Mouse (Mus musculus) 3134 (cell line): Measurements from ENCODE around the gene Inka1.
"Not testable (repeated sequence)": the region's sequence is repeated elsewhere in the genome, so short reads cannot be mapped to it uniquely, and the experiment has no call there.

Source experiments
- DNase-seq: peaks from one replicate; pipeline ENCODE4 v3.0.0-alpha.2; 2011; ENCODE audit warnings: low spot score; ENCODE audit not compliant: insufficient read length; ENCODE audit errors: extremely low read depth

The Inka1 gene

DNA sequence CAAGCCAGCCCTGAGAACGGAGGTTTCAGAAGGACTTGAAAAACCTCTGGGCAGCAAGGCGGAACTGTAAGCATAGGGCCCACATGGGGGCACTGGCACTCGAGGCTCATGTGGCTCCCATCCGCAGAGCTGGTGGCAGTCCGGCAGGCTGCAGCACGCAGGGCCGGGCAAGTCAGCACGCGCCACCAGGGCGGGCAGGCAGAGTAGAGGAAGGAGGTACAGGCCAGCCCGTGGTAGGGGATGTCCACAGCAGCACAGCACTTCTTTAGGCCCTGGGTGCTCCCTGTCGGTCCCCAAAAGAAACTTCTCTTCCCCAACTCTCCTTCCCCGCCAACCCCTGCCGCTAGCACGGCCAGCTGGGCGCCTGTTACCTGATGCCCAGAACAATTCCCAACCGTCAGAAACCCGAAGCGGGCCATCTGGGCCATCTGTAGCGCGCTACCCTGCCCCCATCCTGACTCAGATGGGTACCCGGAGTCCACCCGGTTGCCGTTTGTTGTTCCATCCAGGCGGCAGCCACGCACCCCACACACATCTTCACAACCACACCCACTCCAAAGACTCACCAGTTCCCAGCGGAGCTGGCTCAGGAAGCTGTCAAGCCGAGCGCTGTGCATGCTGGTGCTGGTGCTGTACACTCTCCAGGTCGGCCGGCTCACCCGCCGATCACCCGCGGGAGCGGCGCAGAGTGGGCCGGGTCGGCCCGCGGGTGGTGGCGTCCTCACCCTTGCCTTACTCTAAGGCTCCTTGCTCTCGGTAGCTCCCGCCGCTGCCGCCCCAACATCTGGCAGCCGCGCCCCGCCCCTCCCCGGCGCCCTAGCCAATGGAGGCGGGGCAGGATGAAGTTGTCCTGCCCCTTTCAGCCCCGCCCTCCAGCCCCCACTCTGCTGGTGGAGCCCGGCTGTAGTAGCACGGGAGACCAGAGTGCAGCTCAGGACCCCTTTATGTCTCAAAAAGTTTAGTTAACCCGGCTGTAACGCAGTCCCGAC lies at the start of gene Inka1:
TSS of gene Inka1 (minus strand) at position 749 of the 989 bp plus-strand sequence.
- DNase-seq = peak; percentile 93

DNA sequence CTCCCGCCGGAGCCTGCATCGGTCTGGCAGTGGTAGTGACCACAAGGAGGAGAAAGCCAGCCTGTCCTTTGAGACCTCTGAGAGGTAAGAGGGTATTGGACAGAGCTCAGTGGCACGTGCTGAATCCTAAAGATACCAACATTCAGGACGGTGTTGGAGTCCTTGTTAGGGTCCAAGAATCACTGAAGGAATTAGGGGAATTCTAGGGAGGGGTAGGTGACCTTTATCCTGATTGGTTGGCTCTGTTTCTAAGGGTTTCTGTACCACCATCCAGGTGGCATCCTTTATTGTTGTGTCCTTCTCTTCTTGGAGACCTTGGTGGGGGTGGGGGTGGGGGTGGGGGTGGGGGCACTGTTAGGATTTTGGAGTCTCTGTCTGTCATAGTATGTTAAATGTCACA lies 46.4 kb upstream of the Inka1 start:
- DNase-seq = no peak

DNA sequence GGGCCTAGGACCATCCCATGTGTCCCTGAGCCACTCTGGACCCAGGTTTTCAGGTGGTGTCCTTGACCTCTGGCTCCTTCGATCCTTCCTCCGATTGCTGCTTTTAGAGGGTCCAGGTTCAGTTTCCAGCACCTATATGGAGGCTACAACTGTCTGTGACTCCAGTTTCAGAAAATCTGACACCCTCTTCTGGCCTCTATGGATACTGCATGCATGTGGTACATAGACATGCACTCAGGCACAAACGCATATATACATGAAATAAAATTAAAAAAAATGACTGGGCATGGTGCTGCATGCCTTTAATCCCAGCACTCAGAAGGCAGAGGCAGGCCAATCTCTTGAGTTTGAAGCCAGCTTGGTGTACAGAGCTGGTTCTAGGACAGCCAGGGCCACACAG lies 42.2 kb upstream of the Inka1 start:
- DNase-seq = no peak

DNA sequence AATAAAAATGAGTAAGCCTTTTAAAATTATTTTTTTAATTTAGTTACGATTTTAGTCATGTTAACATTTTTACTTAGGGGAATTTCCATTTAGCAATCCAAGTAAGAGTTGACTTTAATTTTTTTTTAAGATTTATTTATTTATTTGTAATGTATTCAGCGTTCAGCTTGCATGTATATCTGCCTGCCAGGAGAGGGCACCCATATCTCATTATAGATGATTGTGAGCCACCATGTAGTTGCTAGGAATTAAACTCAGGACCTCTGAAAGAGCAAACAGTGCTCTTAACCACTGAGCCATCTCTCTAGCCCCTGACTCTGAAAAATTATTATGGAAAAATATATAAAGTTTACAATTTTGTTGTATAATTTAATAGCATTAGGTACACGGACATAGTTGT lies 40.9 kb upstream of the Inka1 start:
- no peak for DNase-seq

DNA sequence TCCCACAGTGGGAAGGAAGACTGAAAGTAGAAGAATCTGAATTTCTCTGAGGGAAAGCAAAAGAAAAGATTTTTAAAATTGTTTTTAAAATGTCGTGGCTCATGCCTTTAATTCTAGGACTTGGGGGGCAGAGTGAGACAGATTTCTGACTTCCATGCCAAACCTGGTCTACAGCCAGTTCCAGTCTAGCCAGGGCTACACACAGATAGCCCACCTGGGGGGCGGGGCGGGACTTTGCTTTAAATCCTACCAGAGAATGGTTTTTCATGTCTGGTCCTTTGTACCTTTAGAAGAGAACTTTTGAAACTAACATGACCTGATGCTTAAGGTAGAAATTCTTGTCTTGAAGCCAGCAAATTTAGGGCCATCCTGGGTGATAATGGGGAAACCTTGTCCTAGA lies 37.5 kb upstream of the Inka1 start:
- no peak for DNase-seq

DNA sequence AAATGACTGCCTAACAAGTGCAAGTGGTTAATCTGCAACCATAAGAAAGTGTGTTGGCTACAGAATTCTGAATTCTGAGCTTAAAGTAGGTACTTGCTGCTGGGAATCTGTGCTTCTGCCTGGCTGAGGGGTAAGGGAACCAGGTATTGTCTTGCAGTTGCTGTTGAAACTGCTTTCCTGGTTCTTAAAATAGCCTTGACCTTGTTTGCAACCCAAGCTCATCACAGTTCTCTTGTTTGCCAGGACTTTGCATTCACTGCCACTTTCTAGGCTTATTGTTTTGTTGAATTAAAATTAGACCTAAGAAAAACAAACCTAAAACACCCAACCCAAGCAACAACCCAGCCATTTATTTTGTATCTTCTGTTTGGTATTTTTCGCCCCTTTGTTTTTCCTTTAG lies 35.1 kb upstream of the Inka1 start:
- DNase-seq = no peak

DNA sequence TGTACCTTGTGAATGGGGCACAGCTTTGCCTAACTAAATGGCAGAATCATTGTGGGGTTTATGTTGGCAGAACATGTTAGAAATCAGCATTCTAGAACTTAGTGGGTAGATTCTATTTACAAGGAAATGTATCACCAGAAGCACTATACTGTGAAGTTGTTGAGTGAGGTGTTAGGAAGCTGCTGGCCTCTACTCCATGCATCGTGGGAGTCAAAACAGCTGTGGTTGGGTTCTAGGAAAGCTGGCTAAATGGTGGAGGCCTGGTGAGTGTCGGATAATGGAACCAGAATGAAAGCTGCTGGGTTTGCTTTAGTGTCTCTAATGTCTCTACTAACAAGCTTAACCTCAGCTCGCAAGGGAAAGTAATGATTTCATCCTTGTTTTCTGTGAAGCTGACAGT lies 31.4 kb upstream of the Inka1 start:
- DNase-seq = no peak

DNA sequence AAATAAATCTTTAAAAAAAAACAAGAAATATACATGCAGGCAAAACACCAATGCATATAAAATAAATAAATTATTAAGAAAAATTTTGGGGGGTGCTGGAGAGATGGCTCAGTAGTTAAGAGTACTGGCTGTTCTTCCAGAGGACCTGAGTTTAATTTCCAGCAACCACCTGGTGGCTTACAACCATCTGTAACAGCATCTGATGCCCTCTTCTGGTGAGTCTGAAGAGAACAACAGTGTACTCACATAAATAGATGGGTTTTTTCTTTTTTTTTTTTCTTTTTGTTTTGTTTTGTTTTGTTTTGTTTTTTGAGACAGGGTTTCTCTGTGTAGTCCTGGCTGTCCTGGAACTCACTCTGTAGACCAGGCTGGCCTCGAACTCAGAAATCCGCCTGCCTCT lies 27.9 kb upstream of the Inka1 start:
- DNase-seq = not testable (repeated sequence)

DNA sequence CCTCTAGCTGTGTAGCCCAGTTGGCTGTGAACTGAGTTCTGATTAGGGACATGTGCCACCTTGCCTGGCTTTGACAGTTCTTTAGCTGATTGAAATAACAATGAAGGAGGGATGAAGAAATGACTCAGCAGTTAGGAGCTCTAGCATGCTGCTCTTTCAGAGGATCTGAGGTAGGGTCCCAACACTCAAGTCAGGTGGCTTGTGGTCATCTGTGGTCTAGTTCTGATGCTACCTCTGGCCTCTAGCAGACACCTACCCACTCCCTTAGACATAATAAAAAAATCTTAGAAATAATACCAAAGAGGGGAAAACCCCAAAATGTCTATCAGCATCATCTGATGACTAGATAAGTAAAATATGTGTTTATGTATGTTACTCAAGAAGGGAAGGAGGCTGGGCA lies 24.7 kb upstream of the Inka1 start:
- peak; percentile 18 for DNase-seq

DNA sequence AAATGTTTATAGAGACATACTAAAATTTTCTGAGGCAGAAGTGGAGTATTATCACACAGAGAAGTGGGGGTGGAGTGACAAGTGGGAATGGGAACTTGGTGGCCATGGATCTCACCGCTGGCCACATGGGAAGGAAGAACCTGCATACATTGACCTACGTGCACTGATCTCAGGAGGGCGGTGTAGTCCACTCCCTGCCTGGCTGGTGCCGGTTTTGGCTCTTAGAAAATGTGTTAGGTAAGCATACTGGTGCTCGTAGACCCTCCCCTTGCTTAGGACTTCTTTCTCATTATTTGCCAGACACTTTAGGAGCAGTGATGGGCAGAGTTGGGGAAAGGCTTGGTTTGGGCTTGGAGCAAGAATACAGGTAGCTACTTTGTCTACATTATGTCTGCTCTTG lies 22.4 kb upstream of the Inka1 start:
- no peak for DNase-seq

DNA sequence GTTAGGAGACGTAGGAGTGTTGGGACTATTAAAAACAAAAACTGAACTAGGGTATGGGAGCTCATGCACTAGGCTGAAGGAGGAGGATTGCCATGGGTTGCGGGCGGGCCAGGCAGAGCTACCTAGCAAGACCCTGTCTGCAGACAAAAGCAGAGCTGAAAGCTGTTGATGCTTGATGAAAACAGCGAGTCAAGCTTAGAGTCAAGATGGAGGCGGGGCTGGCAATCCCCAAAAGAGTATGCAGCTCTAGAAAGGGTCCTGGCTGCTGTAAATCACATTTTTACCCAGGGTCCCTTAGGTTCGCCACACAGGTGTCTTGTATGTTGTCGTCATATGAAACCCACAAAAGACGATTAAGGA lies 17.8 kb upstream of the Inka1 start:
- no peak for DNase-seq

DNA sequence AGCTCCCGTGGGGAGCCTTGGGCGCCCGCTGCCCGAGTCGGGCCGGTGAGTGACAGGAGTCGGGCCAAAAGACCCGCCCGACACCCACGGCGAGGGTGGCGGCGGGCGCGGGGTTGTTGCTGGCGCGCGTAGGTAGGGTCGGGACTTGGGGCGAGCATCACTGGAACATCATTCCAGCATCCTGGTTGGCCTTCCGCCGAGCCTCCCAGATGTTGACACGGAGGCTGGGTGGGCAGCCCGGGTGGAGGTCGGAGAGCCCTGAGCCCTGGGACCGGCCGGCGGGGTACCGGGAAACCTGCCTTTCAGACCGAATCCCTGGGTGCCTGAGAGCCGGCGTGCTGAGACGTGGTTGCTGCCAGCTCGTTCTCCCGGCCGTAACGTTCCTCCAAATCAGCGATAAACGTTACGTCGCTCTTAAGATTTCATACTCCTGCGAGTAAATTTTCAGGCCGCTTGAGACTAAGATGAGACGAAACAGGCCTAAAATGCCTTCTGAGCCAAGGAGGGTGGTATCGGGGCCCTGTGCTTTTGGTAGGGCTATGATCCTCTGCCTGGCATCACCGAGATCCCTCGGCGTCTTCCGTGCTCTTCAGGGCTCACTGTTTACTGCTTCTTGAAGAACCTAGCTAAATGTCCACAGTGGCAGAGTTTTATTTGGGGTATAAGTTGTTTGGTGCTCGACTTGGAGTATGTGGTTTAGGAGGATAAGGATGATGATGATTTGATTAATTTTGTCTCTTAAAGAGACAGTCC lies 17.3 kb upstream of the Inka1 start:
- no peak for DNase-seq

DNA sequence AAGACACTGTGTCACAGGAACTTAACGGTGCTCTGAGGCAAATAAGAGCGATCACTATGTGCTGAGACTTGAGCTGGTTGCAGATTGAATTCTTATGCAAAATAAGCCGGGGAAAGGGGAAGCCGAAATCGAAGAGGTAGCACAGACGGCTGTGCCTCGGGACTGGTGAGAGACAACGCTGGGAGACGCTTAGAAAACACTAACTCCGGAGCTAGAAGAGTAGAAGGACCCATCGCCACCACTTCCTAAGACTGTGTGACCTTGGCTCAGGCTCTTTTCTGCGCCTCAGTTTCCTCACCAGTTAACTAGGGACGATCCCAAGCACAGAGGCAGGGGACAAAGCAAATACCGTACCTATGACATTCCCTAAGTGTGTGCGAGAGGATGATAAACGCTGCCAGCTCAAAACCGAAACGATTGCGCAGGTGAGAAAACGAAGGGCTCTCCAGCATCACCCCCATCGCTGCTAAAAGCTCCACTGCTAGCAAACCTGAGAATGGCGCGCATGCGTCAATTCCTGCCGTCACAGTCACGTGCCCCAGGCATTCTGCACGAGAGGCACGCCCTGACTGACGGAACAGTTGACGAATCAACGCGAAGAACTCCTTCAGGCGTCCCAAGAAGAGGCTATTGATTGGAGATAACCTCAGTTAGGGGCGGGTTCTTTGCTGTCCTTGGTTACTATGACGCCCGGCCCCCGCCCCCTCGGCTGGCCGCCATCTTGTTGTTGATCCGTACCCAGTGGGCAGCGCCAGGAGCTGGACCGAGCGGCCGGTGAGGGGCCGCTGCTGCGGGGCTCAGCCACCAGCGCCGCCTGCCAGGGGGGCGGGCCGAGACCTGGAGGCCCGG lies 16.5 kb upstream of the Inka1 start, which contains the start of gene Ip6k1:
TSS of gene Ip6k1 (plus strand) at position 580 of the 849 bp plus-strand sequence.
- DNase-seq = peak; percentile 96

DNA sequence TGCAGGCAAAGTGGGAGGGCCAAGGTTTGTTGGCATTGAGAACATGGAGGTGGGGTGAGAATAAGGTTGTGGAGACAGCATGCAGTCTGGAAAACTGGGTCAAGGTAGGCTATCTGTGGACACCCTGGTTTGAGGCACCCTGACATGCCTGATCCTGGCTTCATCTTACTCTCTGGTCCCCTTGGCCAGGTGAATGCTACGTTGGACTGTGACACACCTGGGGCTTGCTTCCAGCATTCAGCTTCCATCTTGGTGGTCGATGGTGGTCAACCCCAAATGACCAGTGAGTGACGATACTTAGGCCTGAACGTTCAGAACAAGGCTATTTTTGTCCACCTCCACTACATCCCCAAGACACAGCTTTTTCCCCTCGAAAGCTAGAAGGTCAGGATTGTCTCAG lies 10.4 kb upstream of the Inka1 start, which contains the start of gene Gm20662:
TSS of gene Gm20662 (plus strand) at position 301 of the 400 bp plus-strand sequence.
- DNase-seq = no peak

DNA sequence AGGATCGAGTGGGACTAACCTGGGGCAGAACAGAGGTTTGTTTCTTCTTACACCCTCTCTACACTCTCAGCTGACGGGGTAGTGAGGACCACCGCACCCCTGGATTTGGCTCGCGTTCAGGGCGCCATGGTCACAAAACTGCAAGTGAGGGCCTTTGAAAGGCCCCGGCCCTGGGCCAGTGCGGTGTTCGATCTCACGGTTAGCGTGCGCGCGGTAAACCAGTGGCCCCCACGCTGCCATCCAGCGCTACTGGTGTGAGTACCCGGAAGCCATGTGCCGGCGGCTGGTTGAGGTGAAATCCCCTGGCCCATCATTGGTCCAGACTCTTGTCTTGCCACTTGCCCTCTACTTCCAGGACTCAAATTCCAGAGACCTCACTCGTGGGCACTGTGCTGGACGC lies 9.8 kb upstream of the Inka1 start:
- no peak for DNase-seq

DNA sequence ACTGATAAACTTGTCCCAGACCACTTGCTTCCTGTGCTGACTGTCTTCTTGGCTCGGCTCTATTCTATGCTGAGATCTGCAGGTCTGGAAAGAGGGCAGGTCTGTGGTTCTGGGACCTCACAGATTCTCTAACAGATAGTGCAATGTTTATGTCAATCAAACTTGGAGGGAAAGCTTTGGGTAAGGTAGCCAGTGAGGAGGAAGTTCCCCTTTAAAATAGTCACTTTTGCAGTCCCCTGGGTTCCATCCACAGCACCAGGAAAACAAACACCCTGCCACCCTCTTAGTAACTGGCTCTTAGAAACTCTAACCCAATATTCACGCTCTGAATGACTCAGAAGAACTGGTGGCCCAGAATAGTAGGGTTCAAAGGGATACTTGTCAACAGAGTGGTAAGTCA lies 8.8 kb upstream of the Inka1 start:
- no peak for DNase-seq

DNA sequence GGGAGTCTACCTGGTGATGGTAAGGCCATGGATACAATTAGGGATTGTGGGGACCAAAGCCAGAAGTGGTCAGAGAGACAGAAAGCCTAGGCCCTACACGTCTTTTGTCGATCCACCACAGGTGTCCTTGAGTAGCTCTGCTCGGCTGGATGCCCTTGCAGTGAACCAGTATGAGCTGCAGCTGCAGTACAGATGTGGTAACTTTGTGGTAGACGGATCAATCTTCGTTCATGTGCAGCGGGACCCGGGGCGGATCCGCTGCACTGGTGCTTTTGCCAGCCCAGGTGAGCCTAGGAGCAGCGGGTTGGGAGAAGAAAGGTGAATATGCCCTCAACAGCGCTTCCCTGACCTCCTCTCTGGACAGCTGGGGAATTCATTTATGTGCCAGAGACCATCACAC lies 7.3 kb upstream of the Inka1 start:
- no peak for DNase-seq

DNA sequence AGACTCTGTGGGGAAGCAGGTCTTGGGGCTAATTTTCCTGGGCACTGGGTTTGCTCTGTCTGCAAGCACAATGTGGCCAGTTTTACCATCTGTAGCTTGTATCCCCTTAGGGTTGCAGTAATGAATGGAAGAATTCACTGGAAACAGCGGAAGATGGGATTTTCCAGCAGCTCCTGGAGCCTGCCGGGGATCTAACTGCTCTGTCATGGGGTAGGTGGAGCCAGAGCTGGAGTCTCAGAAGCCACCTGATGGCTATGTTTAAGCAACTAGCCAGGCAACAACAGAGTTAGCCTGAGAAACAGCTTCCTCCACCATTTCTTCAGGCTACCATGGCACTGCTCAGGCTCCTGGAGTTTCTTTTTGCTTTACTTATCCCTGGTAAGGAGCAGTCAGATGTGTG lies 6.5 kb upstream of the Inka1 start, which contains the start of gene Cdhr4:
TSS of gene Cdhr4 (plus strand) at position 301 of the 400 bp plus-strand sequence.
- DNase-seq = no peak

DNA sequence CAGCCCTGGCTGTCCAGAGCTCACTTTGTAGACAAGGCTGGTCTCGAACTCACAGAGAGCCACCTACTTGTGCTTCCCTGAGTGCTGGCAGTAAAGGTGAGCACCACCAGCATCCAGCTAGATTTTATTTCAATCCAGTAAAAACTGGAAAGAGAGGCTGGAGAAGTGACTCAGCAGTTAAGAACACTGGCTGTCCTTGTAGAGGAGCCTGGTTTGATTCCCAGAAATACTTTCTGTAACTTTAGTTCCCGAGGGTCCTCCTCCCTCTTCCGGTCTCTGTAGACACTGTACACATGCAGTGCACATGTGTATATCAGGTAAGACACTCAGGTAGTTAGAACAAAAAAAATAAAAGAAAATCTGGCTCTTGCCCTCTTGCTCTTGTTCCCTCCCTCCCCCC lies 2.3 kb upstream of the Inka1 start:
- DNase-seq = no peak

DNA sequence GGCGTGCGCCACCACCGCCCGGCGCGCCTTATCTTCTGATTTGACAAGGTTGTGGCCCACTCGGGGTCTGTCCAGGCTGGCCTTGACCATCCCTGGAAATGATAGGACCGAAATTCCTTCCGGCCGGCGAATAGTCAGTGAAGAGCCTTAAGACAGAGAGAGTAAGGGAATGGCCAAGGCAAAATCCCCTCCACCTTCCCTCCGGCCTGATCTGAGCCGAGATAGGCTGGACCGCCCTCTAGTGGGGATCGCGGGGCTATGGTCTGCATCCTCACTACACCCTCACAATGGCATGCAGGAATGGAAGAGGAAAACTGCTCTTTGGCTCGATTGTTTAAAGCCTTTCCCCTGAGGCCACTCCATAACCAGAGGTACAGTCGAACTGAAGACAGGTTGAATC lies 697 bp upstream of the Inka1 start:
- DNase-seq = peak; percentile 62

DNA sequence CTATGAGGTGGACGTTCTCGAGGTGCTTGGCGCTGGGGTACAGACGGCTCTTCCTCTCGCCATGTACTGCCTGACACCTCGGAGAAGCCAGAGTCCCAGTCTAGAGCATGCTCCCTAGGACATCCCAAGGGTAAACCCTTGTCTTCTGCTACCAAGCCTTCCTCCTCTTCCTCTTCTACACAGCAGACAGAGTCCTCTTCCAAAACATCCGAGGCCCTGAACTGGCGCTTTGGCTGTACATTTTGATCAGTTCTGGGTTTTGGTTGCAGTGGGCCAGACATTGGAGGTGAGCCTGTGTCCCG lies 974 bp downstream of the Inka1 start:
- no peak for DNase-seq
